Mouse (Mus musculus): ENCODE measurements around the gene Npas3.

- TF ChIP-seq TAL1 (IDR thresholded peaks at IDR 0.05; ENCODE audit: low read length) (no peak), GATA1 (IDR thresholded peaks at IDR 0.05; ENCODE audit: low read length) (no peak)
These were observed 849.7 kb downstream of the Npas3 start for GRCm38 (mm10) chr12:54098136-54098535.
